Mouse (Mus musculus): ENCODE measurements around the gene Prkab2.

The Prkab2 gene

DNA sequence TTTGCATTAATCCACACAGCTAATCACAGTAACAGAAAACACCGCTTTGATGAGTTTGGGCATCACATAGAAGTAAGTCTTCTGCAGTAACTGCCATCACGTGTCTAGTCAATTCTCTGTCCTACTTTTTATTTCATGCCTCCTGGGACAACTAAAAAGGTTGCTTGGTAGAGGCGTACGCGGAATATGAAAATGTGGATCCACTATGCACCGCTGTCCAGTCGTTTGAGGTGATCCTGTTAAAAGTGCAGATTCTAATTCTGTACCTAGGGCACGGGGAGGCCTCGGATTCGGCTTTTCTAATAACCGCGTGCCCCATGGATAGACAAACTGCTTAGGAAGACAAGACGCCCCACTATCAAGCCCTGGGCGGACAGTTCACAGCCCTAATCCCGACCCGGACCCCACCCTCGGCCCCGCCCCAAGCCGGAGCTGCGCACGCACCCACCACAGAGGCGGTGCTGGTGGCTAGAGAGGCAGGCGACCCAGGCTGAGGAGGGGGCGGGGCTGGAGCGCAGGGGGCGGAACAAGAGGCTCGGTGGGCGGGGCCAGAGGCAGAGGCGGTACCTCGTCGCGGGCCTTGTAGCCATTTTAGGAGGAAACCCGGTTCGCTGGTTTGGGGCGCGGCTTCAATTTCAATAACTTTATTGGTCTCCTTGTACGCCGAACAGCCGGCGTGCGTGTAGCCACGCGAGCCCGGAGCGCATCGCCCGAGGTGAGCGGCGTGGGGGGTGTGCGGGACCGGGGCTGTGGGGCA, at the start of gene Prkab2:
Gene Prkab2 (plus strand): TSS at position 539 of the 757 bp plus-strand sequence.
- DNase-seq (ENCODE audit: low spot score in 2 of 2), result peak; percentile 99

DNA sequence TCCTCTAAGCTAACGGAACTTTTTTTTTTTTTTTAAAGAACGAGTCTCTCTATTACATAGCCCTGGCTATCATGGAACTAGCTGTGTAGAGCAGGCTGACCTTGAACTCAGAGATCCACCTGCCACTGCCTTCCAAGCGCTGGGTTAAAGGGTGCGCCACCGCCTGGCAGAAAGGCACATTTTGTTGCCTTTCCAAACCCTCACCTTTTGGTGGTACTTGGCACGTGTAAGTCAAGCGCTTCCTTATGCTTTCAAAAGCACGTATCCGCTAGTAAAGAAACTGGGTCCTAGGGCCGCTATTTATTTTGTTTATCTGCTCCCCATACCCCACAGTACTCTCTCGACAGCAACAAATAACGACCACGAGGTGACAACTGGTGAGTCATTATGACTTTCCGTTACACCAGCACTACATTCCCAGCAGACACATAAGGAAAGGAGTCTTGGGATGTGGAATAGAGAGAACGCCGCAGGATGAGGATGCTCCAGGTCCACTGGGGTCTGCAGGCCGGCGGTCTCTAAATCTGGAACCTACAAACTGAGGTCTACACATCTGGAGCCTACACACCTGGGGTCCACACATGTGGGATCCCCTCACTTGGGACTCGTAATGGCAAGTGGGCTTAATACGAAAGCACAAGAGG, 48.7 kb upstream of the Prkab2 start:
- DNase-seq (ENCODE audit: low spot score in 2 of 2), result peak; percentile 43 to 80

DNA sequence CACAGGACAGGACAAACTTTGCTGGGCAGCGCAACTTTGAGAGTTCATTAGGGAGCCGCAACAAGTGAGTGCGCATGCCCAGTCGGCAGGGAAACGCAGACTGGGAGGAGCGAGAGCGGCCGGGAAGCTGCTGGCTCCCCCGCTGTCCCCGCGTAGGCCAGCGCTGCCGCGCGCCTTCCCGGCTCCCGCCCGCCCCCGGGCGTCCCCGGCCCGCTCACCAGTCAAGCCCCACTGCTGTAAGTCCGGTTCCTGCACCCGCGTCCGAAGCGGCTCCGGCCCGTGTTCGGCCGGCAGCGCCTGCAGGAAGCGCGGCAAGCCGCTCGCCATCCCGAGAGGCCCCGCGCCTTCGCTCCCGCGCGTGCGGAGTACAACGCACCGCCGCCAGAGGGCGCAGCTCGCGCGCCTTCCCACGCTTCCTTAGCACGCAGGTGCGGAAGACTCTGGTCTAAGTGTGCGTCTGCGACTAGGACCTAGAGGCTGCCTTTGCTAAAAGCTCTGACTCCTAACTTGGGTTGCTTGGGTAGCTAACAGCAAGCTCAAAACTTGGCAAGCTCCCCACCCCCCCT, 48.1 kb upstream of the Prkab2 start, which contains the start of gene Chd1l:
Gene Chd1l (minus strand): TSS at position 359 of the 566 bp plus-strand sequence.
- peak; percentile 93 to 96 for DNase-seq (ENCODE audit: low spot score in 2 of 2)

DNA sequence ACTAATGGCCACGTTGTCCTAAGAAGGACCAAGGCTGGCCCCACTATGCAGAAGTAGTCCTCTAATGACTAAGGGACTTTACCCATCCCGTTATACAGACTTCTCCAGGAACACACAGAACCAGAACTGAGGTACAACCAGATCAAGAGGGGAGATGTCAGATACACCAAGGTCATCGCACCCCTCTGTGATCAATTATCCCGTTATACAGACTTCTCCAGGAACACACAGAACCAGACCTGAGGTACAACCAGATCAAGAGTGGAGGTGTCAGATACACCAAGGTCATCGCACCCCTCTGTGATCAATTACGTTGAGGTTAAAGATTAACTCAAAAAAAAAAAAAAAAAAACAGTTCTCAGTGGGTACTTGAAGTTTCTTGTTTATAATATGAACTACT, 47.0 kb upstream of the Prkab2 start:
- DNase-seq (ENCODE audit: low spot score in 2 of 2), result no peak

DNA sequence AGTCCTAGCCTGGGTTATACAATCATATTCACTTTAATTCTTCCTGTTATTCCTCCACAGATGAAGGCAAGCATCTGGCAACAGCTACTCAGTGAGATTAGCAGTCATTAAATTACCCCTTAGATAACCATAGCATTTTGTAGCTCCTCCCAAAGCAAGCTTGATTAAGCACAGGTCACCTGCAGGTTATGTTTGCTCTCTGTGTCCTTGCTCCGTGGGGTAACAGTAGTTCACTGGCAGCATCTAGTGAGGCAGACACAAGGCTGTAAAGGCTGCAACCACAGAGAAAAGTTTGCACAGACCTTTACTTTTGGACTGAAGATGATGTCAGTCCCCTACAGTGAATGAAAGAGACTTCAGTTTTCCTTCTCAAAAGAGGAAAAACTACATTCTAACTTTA, 42.8 kb upstream of the Prkab2 start:
- no peak for DNase-seq (ENCODE audit: low spot score in 2 of 2)

DNA sequence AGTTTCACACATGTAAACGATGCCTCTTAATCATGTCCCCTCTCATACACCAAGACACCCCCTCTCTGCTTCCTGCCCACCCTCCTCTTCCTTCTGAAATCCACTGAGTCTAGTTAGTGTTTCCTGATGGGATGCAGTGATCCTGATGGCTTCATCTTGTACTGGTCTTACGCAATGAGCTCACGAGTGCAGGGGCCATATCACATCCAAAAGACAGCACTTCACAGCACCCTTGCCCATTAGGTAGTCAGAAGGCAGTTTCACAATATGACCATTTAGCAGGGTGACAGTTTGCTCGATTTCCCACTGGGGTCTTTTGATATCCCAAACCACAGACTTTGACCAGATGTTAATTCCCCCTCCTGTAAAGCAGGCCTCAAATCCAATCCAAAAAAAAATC, 42.1 kb upstream of the Prkab2 start:
- DNase-seq (ENCODE audit: low spot score in 2 of 2), result no peak

DNA sequence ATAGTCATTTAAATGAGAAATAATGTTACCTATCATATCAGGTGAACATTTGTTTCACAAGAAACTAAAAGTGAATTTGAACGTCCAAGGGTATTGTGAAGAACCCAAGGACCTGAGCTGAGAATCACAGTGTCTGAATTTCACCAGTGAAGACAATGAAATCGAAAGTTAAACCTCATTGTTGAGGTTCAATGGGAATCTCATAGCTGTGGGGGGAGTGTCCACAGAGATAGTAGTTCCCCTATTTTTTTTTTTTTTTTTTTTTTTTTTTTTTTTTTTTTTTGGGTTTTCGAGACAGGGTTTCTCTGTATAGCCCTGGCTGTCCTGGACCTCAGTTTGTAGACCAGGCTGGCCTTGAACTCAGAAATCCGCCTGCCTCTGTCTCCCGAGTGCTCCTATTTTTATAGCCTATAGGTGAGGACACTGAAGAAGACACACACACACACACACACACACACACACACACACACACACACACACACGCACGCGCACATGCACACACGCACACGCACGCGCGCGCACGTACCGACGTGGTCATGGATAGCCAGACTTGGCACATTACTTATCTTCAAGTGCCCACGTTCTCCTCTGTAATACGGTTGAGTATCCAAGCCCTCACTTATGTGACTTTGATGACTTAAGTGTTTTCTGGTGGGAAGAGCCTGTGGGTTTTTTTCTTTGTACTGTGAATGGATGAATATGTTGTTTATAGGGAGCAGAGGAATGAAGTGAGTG, 40.7 kb upstream of the Prkab2 start:
- no peak for DNase-seq (ENCODE audit: low spot score in 2 of 2)

DNA sequence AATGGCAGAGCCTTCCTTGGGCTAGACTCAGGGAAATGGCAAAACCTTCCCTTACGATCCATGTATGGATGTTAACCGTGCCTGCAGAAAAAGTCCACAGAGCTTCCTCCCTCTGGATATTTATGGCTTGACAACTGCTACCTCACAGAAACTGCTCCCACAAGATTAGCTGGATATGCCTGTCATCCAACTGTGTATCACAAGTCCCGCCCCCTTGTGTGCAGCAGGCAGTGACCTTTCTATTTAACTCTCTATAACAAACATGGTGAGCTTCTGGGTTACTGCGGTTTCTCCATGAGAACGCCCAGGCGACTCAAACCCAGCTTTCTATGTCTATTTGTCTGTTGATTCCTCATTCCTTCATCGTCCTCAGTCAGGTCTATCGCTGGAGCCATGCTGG, 40.1 kb upstream of the Prkab2 start:
- no peak for DNase-seq (ENCODE audit: low spot score in 2 of 2)

DNA sequence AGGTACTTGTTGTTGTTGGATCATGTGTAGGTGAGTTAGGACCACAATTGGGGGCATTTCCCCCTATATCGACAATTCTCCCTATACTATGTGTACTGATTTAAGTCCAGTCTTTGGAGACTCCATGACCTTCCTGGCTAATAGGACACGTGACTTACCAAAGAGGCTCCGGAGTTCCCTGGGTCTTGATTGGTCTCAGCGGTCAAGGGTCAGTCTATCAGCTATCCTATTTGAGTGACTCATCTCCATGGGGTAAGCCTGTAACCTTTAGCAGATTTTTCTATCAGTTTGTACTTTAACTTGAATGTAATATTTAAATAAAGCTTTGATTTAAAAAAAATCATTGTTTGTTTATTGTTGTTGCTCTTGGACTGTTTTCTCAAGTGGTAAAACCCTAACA, 37.3 kb upstream of the Prkab2 start:
- no peak for DNase-seq (ENCODE audit: low spot score in 2 of 2)

DNA sequence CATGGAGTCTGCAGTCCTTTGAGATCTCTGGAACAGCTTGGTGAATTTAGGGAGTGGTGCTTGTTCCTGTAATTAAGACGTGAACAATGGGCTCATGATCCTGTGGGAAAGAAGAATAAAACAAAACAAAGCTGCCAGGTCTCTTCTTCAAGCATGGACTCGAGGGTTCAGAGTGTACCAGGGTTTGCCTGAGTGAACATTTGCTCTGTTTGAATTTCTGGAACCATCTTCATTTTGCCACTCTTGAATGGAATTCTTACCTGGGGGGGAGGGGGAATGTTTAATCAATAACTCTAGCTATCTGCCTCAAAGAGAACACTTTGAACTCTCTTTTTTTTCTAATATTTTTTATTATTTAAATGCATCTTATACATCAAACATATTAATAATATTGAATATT, 33.4 kb upstream of the Prkab2 start:
- no peak for DNase-seq (ENCODE audit: low spot score in 2 of 2)

DNA sequence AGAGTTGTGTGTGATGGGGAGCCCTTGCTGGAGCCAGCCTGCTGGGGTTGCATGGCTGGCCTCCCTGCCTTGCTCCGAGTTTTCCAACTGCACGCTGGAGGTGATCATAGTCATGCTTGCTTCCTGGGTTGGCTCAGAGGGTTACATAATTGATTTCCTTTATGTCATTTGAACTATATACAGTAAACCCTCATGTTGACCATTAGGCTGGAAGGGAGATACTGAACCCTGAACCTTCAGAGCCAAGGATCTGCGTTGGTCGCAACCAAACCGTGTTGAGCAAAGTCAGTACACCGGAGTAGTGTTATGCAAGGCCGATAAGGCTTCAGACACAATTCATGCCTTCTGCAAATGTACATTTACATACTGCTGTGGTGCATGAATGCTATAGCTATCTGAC, 30.1 kb upstream of the Prkab2 start:
- DNase-seq (ENCODE audit: low spot score in 2 of 2), result no peak

DNA sequence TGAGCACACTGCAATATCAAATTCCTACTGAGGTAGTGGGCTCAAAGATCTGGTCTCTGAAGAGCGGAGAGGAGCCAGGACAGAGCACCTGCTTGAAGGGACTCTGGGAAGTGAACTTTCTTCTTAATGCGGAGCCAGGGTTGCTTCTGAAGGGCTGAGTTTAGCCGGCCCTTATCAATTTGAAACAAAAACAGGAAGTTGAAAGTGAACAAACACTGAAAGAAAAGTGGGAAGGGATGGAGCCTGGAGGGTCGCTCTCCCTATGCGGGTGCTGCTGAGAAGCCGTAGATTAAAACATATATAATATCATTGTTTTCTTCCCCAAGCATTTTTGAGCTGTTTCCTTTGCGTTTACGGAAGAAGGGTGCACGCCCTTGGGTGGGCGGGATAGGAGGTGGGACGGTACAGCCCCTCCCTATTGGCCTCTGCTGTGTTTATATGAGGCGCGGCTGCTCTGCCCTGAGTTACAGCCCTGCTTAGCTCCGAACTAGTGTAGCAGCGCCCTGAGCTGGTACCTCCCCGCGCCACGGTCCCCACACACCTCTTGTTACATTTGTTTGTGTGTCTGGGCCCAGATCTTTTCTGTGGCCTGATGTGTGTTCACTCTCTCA, 29.5 kb upstream of the Prkab2 start, which contains the start of gene Fmo5:
Gene Fmo5 (plus strand): TSS at position 414 of the 611 bp plus-strand sequence.
- DNase-seq (ENCODE audit: low spot score in 2 of 2), result peak; percentile 51 to 78

DNA sequence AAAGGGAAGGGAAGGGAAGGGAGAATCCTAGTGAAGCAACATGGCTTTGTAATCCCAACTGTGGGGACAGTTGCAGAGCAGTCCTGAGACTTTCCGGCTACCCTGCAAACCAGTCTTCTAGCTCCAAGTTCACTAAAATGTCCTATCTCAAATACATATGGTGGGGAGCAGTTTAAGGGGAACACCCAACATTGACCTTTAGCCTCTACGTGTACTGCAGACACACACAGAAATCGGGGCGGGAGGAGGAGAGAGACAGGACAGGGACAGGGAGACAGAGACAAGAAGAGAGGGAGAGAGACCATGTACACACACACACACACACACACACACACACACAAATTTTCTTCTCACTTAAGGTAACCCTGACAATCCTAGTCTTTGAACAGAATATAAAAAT, 28.1 kb upstream of the Prkab2 start:
- no peak for DNase-seq (ENCODE audit: low spot score in 2 of 2)

DNA sequence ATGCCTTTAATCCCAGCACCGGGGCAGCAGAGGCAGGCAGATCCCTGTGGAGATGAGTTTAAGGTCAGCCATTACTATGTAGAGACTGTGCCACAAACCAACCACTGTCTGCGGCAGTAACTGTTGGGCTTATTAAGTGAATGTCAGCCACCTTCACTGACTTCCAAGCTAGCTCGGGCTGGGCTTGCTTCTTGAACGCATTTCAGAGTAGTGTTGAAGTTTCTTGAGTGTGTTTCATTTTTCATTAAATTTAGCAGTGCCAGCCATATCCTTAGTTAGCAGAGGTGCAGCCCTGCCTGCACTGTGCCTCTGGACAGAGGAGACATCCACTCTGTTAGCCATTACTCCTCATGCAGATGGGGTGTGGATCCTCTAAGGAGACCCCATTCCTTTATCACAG, 27.2 kb upstream of the Prkab2 start:
- no peak for DNase-seq (ENCODE audit: low spot score in 2 of 2)

DNA sequence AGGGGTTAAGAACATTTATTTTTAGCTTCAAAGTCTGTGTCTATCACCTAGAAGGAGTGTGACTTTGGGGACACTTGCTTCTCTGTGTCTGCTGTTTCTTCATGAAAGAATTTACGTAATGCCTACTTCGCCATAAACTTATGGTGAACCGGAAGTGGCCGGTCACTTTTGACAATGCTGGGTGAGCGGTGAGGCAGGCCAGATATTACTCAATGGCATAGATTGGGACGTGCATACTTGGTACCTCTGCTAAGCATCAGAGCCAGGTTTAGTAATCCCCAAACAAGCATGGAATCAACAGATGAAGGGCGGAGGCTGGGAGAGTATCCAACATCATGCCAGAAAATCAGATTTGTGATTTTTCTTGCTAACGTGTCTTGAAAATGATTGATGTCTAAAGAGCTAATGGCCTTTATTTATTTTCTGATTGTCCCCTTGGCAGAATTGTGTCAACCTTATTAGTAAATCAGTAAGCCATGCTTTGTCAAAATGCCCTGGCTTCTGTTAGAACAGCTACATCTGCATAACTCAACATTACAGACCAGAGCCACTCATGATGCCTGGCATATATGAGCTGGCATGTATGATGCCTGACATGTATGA, 26.6 kb upstream of the Prkab2 start:
- no peak for DNase-seq (ENCODE audit: low spot score in 2 of 2)

DNA sequence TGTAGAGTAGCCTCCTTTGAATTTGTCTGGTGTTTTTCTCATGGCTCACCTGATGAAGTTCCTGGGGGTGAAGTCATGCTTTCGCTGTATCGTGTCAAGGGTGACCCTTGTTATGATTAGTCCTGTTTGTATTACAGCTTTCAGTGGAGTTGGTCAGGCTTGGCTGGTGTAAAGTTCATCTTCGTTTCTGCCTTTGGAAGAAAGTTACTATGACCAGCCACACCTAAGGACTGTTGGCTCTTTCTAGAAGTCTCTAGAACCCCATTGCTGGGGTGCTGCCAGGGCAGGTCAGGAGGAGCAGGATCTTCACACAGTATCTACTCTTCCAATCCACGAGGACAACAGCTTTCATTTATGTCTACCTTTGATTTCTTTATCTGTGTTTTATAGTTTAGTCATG, 24.5 kb upstream of the Prkab2 start:
- DNase-seq (ENCODE audit: low spot score in 2 of 2), result no peak

DNA sequence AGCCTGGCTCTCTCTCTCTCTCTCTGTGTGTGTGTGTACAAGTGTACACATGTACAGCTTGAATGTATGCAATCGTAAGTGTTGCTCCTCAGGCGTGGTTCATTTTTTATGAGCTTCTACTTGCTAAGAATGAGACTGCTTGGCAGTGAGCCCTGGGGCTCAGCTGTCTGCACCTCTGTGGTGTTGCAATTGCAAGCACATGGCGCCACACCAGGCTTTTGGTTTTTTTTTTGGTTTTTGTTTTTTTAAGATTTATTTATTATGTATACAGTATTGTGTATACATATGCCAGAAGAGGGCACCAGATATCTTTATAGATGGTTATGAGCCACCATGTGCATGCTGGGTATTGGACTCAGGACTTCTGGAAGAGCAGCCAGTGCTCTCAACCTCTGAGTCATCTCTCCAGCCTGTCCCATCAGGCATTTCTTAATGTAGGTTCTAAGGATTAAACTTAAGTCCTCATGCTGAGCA, 23.7 kb upstream of the Prkab2 start:
- DNase-seq (ENCODE audit: low spot score in 2 of 2), result no peak

DNA sequence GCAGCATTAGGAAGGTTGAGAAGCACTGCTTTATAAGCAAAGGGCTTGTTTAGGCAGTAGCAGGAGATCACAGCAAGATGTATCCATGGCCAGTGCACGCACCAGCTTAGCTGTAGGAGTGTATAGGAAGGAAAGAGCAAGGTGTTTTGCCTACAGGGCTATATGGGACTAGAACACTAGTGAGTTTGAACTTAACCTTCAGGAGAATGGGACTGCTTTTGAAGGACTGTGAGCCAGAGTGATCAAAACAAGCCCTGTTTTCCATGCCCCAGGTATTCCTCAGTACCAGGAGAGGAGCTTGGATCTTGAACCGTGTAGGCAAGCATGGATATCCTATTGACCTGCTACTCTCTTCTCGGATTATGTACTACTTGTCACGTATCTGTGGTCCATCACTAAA, 16.6 kb upstream of the Prkab2 start:
- DNase-seq (ENCODE audit: low spot score in 2 of 2), result no peak

DNA sequence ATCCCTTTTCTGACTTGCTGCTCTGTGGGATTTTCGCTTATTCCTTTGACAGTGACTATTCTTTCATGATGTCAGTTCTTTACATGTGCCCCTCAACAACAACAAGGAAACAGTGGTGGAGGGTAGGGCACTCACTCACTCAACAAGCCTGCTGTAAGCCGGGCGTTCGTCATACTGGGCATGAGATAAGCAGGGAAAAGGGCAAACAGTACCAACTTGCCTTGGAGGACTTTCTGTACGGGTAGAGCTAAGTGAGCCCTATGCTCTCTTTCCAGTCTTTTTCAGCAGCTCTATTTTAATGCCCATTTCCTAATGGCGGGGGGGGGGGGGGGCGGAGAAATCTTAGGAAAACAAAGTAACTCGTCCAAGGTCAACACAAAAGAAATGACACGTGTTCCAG, 16.0 kb upstream of the Prkab2 start:
- DNase-seq (ENCODE audit: low spot score in 2 of 2), result no peak

DNA sequence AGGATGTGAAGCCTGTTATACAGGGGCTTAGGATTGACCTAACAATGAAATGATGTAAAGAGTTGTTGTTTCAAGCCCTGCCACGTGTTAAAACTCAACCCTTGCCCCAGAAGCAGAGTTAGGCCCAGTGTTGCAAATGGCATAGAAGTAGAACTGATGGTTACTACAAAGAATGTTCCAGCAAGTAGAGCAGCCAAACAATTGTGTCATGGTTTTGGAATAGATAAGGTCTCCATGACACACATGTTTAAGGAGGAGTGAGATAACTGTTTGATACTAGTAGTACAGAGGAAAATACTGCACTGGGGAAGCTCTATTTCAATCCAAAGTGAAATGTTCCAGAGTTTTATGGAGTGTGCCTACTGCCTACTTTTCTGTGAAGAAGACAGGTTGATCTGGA, 9.5 kb upstream of the Prkab2 start:
- DNase-seq (ENCODE audit: low spot score in 2 of 2), result no peak

DNA sequence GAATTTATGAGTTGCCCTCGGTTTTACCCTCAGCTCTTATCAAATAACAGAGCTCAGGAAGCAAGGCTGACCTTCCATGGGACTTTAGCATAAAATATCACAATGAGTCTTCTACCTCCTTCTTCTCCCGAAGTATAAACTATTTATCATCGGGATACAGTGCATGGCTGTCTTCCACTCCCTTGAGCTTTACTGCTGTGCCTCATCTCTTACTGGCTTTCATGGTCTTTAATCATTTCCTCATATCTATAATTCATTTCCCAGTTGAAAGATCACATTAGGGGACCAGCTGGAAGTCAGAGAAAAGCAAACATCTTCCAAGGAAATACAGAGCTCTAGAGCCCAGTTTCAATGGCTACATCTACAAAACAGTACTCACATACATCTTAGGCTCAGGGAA, 9.0 kb upstream of the Prkab2 start:
- no peak for DNase-seq (ENCODE audit: low spot score in 2 of 2)

Measured in spleen, postnatal 10 days (tissue).